Mouse (Mus musculus) heart, embryonic 12.5 days (tissue): ENCODE results near the gene Lpin1. TPM values are rescaled to one million over a fixed set of nuclear protein-coding genes. Genes with fewer than 3 reads are reported as not detected.

Experiments used
- ATAC-seq: fragments of 200-750 bp; cut with Nextera tagmentation; 2 replicates; pipeline ENCODE4 v1.8.0; 2017; ENCODE audit warnings: moderate TSS enrichment, moderate library complexity; ENCODE audit not compliant: insufficient number of reproducible peaks, low FRiP score
- H3K27ac ChIP-seq: fragments of 300-500 bp; sonication (generic); 2 replicates; pipeline ENCODE4 v1.5.1; 2016; ENCODE audit warnings: mild to moderate bottlenecking, moderate library complexity; ENCODE audit not compliant: poor library complexity, severe bottlenecking
- H3K27me3 ChIP-seq: fragments of 300-500 bp; sonication (generic); replicated peaks from 2 replicates; pipeline ENCODE4 v1.6.1; 2016; ENCODE audit warnings: mild to moderate bottlenecking, moderate library complexity
- H3K36me3 ChIP-seq: fragments of 300-500 bp; sonication (generic); 2 replicates; pipeline ENCODE4 v1.6.1; 2016; ENCODE audit warnings: mild to moderate bottlenecking, moderate library complexity
- H3K4me1 ChIP-seq: fragments of 300-500 bp; sonication (generic); replicated peaks from 2 replicates; pipeline ENCODE4 v1.6.1; 2016; ENCODE audit warnings: mild to moderate bottlenecking
- H3K4me2 ChIP-seq: fragments of 300-500 bp; sonication (generic); 2 replicates; pipeline ENCODE4 v1.6.1; 2016; ENCODE audit warnings: mild to moderate bottlenecking, moderate library complexity
- H3K4me3 ChIP-seq: fragments of 300-500 bp; sonication (generic); 2 replicates; pipeline ENCODE4 v1.5.1; 2016; ENCODE audit warnings: mild to moderate bottlenecking
- H3K9ac ChIP-seq: fragments of 300-500 bp; sonication (generic); 2 replicates; pipeline ENCODE4 v1.6.1; 2016; ENCODE audit warnings: mild to moderate bottlenecking, moderate library complexity
- H3K9me3 ChIP-seq: fragments of 300-500 bp; sonication (generic); replicated peaks from 2 replicates; pipeline ENCODE4 v1.6.1; 2016; ENCODE audit warnings: mild to moderate bottlenecking, moderate library complexity
- WGBS: fragments of 180-500 bp; shearing (Covaris S2); methylation state at CpG from one replicate; pipeline ENCODE4 v1.1.7; 2016; 5-methylcytosine and 5-hydroxymethylcytosine counted together
- polyA plus RNA-seq: library from polyadenylated mRNA; unstranded; fragments of >200 nt; fragmentation: Nextera tagmentation; extraction: Ambion mirVana; gene quantifications from 2 replicates; pipeline ENCODE4 v1.2.1, GENCODE M21; 2016

The Lpin1 gene
- polyA plus RNA-seq, 1 experiment from 2014 or later: 6.9 TPM

- H3K4me1 ChIP-seq: peaks cover 26% of the 10 kb centered on the region
- 79% methylated on average over 6 of the region's 6 CpGs for WGBS
- ATAC-seq: no peak
- H3K4me3 ChIP-seq: no peak overlapping the region
- H3K9me3 ChIP-seq: no peaks in the 10 kb centered on the region
- no peak overlapping the region for H3K27ac ChIP-seq
- H3K9ac ChIP-seq: no peak overlapping the region
- H3K36me3 ChIP-seq: no peaks in the 10 kb centered on the region
- H3K4me2 ChIP-seq: no peak overlapping the region
- no peaks in the 10 kb centered on the region for H3K27me3 ChIP-seq
Observed at GRCm38 (mm10) chr12:16640075-16640474, 29.3 kb upstream of the Lpin1 start.

DNA sequence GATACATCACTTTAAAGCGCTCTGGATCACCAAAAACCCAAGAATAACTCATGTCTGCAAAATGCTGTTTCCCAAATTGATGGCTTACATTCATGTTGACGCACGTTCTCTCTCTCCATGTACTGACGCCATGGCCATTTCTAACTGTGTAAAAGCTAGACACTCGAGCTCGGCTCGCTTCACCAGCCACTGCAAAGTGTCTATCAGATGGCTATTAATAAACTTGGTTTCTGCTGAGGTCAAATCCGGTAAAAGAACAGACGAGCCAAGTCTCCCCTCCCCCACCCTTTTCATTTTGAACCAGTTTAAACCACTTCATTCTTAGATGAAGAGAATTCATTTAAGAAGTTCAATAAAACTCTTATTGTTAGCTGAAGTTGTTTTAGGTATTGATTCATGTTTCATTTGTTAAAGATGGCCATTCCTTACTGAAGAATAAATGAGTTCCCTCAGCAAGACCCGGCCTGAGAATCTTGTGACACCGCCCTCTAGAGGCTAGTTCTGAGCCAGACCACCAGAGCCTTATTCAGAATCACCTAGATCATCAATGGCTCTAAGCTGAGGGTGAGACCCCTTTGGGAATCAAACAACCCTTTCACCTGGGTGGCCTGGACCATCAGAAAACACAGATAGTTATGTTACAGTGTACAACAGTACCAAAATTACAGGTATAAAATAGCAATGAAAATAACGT is 28.5 kb upstream of the Lpin1 start:
- no peak for ATAC-seq
- Histone ChIP-seq H3K4me1 (peaks cover 20% of the 10 kb centered on the region), H3K9me3 (no peaks in the 10 kb centered on the region), H3K9ac (no peak overlapping the region), H3K4me2 (no peak overlapping the region), H3K27me3 (no peaks in the 10 kb centered on the region), H3K4me3 (no peak overlapping the region), H3K36me3 (no peaks in the 10 kb centered on the region), H3K27ac (no peak overlapping the region)
- WGBS: 42% methylated on average over 12 of the region's 12 CpGs

DNA sequence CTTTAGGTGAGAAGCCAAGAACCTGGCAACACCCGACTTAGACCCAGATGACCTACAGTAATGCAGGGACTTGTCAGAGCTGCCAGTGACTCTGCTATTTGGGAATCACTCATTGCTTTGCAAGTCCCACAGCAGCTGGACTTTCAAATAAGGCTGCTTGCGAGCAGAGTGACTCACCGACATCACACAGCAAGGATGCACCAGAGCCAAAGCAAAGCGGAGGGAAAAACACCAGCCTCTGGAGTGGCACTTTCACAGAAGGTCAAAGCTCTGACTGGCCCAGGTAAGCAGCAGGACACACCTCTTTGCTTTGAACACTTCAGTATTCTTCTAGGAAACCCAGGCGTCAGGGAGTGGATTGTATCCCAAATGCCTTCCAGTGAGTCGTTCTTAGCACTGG is 25.1 kb upstream of the Lpin1 start:
- H3K9ac ChIP-seq: no peak overlapping the region
- no peak overlapping the region for H3K4me2 ChIP-seq
- no peak overlapping the region for H3K27ac ChIP-seq
- 69% methylated on average over 6 of the region's 6 CpGs for WGBS
- no peaks in the 10 kb centered on the region for H3K36me3 ChIP-seq
- H3K4me1 ChIP-seq: peaks cover 11% of the 10 kb centered on the region
- no peak for ATAC-seq
- H3K4me3 ChIP-seq: no peak overlapping the region
- no peaks in the 10 kb centered on the region for H3K9me3 ChIP-seq
- no peaks in the 10 kb centered on the region for H3K27me3 ChIP-seq

- no peak overlapping the region for H3K9ac ChIP-seq
- no peaks in the 10 kb centered on the region for H3K9me3 ChIP-seq
- H3K4me2 ChIP-seq: no peak overlapping the region
- 53% methylated on average over 14 of the region's 14 CpGs for WGBS
- H3K27ac ChIP-seq: no peak overlapping the region
- H3K36me3 ChIP-seq: no peaks in the 10 kb centered on the region
- H3K27me3 ChIP-seq: no peaks in the 10 kb centered on the region
- ATAC-seq: no peak
- no peak overlapping the region for H3K4me3 ChIP-seq
- peaks cover 9% of the 10 kb centered on the region for H3K4me1 ChIP-seq
Observed at GRCm38 (mm10) chr12:16634075-16634813, 23.5 kb upstream of the Lpin1 start.

GRCm38 (mm10) chr12:16633235-16633634 is 22.5 kb upstream of the Lpin1 start:
- H3K9ac ChIP-seq: no peak overlapping the region
- 76% methylated on average over 6 of the region's 6 CpGs for WGBS
- no peak overlapping the region for H3K4me3 ChIP-seq
- no peak for ATAC-seq
- H3K4me1 ChIP-seq: no peaks in the 10 kb centered on the region
- no peaks in the 10 kb centered on the region for H3K27me3 ChIP-seq
- H3K4me2 ChIP-seq: no peak overlapping the region
- H3K27ac ChIP-seq: no peak overlapping the region
- no peaks in the 10 kb centered on the region for H3K36me3 ChIP-seq
- H3K9me3 ChIP-seq: no peaks in the 10 kb centered on the region

DNA sequence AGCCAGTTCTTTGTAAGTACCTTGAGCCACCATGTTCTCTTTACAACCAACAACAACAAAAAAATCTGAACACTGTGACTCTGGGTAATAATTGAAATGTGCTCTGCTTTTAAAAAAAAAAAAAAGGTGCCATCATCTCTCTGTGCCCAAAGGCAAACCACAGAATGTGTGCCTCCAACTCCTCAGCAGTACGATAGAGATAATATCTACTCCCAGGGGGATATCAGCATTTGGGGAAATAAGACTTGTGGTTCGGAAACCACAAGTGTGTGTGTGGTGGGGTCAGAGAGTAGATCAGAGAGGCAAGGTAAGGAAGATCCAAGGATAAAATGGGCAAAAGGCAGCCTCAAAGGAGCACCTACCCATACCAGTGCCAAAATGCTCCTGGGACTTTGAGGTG is 20.7 kb upstream of the Lpin1 start:
- no peaks in the 10 kb centered on the region for H3K36me3 ChIP-seq
- H3K4me1 ChIP-seq: no peaks in the 10 kb centered on the region
- no peak overlapping the region for H3K27ac ChIP-seq
- H3K9ac ChIP-seq: no peak overlapping the region
- H3K27me3 ChIP-seq: no peaks in the 10 kb centered on the region
- no peak for ATAC-seq
- 74% methylated on average over 2 of the region's 2 CpGs for WGBS
- no peak overlapping the region for H3K4me3 ChIP-seq
- no peaks in the 10 kb centered on the region for H3K9me3 ChIP-seq
- no peak overlapping the region for H3K4me2 ChIP-seq

GRCm38 (mm10) chr12:16630866-16631185 is 20.1 kb upstream of the Lpin1 start:
- 91% methylated on average over 1 of the region's 1 CpGs for WGBS
- Histone ChIP-seq H3K27ac (no peak overlapping the region), H3K4me2 (no peak overlapping the region), H3K9me3 (no peaks in the 10 kb centered on the region), H3K4me1 (no peaks in the 10 kb centered on the region), H3K4me3 (no peak overlapping the region), H3K27me3 (no peaks in the 10 kb centered on the region), H3K36me3 (no peaks in the 10 kb centered on the region), H3K9ac (no peak overlapping the region)
- ATAC-seq: no peak

DNA sequence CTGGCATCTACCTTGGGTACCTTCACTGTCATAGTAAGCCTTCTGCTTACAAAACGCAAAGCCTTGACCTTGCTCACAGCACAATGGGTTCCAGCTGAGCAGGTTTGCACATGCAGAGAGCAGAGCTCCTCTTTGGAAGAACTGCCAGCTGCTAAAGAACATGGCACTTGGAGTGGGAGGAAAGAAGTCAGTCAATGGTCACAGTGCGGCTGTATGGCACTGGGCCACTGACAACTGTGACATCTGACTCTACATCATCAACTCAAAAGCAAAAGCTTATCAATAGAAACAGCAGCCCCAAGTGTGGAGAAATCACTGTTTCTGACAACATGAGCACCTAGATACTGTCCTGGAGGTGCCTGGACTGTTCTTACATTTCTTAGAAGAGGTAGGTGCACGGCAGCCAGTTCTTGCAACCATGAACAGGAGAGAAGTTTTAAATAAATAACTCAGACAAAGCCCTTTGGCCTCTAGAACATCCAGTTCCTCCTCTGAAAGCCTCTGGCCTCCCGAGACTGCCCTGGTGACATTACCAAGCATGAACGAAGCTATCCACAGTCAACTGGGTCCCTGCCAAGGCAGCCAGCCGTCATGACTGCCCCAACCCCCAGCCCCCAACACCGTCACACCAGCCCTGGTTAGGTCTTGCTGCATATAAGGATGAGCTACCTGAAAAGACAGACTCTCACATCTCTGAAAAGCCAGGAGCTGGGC is 19.5 kb upstream of the Lpin1 start:
- Histone ChIP-seq H3K27ac (no peak overlapping the region), H3K4me1 (no peaks in the 10 kb centered on the region), H3K36me3 (no peaks in the 10 kb centered on the region), H3K4me3 (no peak overlapping the region), H3K9me3 (no peaks in the 10 kb centered on the region), H3K9ac (no peak overlapping the region), H3K27me3 (no peaks in the 10 kb centered on the region), H3K4me2 (no peak overlapping the region)
- no peak for ATAC-seq
- 67% methylated on average over 7 of the region's 7 CpGs for WGBS

- Histone ChIP-seq H3K4me1 (peaks cover 25% of the 10 kb centered on the region), H3K4me3 (no peak overlapping the region), H3K36me3 (no peaks in the 10 kb centered on the region), H3K27ac (no peak overlapping the region), H3K4me2 (no peak overlapping the region), H3K9ac (no peak overlapping the region), H3K9me3 (no peaks in the 10 kb centered on the region), H3K27me3 (no peaks in the 10 kb centered on the region)
- ATAC-seq: no peak
- 66% methylated on average over 3 of the region's 3 CpGs for WGBS
Observed at GRCm38 (mm10) chr12:16620230-16620629, 9.5 kb upstream of the Lpin1 start.

- 79% methylated on average over 6 of the region's 6 CpGs for WGBS
- Histone ChIP-seq H3K27ac (no peak overlapping the region), H3K4me2 (no peak overlapping the region), H3K9me3 (no peaks in the 10 kb centered on the region), H3K27me3 (no peaks in the 10 kb centered on the region), H3K4me3 (no peak overlapping the region), H3K36me3 (no peaks in the 10 kb centered on the region), H3K9ac (no peak overlapping the region), H3K4me1 (peaks cover 25% of the 10 kb centered on the region)
- ATAC-seq: no peak
Observed at GRCm38 (mm10) chr12:16619453-16619852, 8.7 kb upstream of the Lpin1 start.

GRCm38 (mm10) chr12:16618512-16619274 is 7.9 kb upstream of the Lpin1 start:
- H3K9ac ChIP-seq: no peak overlapping the region
- H3K27ac ChIP-seq: no peak overlapping the region
- peaks cover 25% of the 10 kb centered on the region for H3K4me1 ChIP-seq
- ATAC-seq: peak; percentile 90
- H3K4me2 ChIP-seq: peak overlapping the region; percentile 37
- no peak overlapping the region for H3K4me3 ChIP-seq
- H3K27me3 ChIP-seq: 0 out of 2 replicates have a peak, but pooled peaks cover 3% of the 10 kb centered on the region
- H3K9me3 ChIP-seq: no peaks in the 10 kb centered on the region
- 27% methylated on average over 12 of the region's 12 CpGs for WGBS
- no peaks in the 10 kb centered on the region for H3K36me3 ChIP-seq
